Mouse (Mus musculus): ENCODE measurements around the gene Scrn1. TPM values are rescaled to one million over a fixed set of nuclear protein-coding genes. Genes with fewer than 3 reads are reported as not detected.

The Scrn1 gene
- total RNA-seq (2021), result 1 to 10 TPM; 5.8 to 9.7 TPM
- long read RNA-seq, experiment 1, full-length matches to known transcripts, result 5 of 15 reads
- long read RNA-seq, experiment 1, partial matches to known transcripts, result 0 of 15 reads
- long read RNA-seq, experiment 1, other reads (novel, unspliced or antisense), result 10 of 15 reads
- long read RNA-seq, experiment 2, full-length matches to known transcripts, result 5 of 12 reads
- long read RNA-seq, experiment 2, partial matches to known transcripts, result 2 of 12 reads
- long read RNA-seq, experiment 2, other reads (novel, unspliced or antisense), result 5 of 12 reads

- DNase-seq, result peak; percentile 76
- intact Hi-C loops (cut with DNase I; ENCODE audit: low total_unique reads), result no loop called here
Observed at GRCm38 (mm10) chr6:54565665-54566545, at the start of gene Scrn1. TSS of gene Scrn1 (minus strand) at chr6:54566489.

- DNase-seq, result peak; percentile 17
Observed at GRCm38 (mm10) chr6:54606241-54606640, 40.0 kb upstream of the Scrn1 start.

GRCm38 (mm10) chr6:54604001-54604715 is 37.9 kb upstream of the Scrn1 start:
- intact Hi-C loops (cut with DNase I; ENCODE audit: low total_unique reads), result no loop called here
- DNase-seq, result no peak

More at GRCm38 (mm10) chr6:54606241-54606640, 40.0 kb upstream of the Scrn1 start:
- intact Hi-C loops (cut with DNase I; ENCODE audit: low total_unique reads), result no loop called here

GRCm38 (mm10) chr6:54602891-54603290 is 36.6 kb upstream of the Scrn1 start:
- DNase-seq, result no peak
- intact Hi-C loops (cut with DNase I; ENCODE audit: low total_unique reads), result no loop called here

- DNase-seq, result no peak
- intact Hi-C loops (cut with DNase I; ENCODE audit: low total_unique reads), result no loop called here
Observed at GRCm38 (mm10) chr6:54600681-54601347, 34.5 kb upstream of the Scrn1 start.

- intact Hi-C loops (cut with DNase I; ENCODE audit: low total_unique reads), result no loop called here
- no peak for DNase-seq
Observed at GRCm38 (mm10) chr6:54597711-54598110, 31.4 kb upstream of the Scrn1 start.

- intact Hi-C loops (cut with DNase I; ENCODE audit: low total_unique reads), result no loop called here
Observed at GRCm38 (mm10) chr6:54597208-54597607, 30.9 kb upstream of the Scrn1 start, which contains the start of gene Fkbp14. TSS of gene Fkbp14 (minus strand) at chr6:54597308.

GRCm38 (mm10) chr6:54595330-54595878 is 29.1 kb upstream of the Scrn1 start:
- DNase-seq, result no peak
- intact Hi-C loops (cut with DNase I; ENCODE audit: low total_unique reads), result no loop called here

More at GRCm38 (mm10) chr6:54597208-54597607, 30.9 kb upstream of the Scrn1 start, which contains the start of gene Fkbp14:
- no peak for DNase-seq

GRCm38 (mm10) chr6:54594469-54595329 is 28.4 kb upstream of the Scrn1 start, which contains the start of gene Plekha8:
TSS of gene Plekha8 (plus strand) at chr6:54595111.
- DNase-seq, result peak; percentile 94
- intact Hi-C loops (cut with DNase I; ENCODE audit: low total_unique reads), result no loop called here

- DNase-seq, result no peak
- intact Hi-C loops (cut with DNase I; ENCODE audit: low total_unique reads), result no loop called here
Observed at GRCm38 (mm10) chr6:54593766-54594468, 27.6 kb upstream of the Scrn1 start.

GRCm38 (mm10) chr6:54592938-54593535 is 26.7 kb upstream of the Scrn1 start:
- peak; percentile 91 for DNase-seq
- intact Hi-C loops (cut with DNase I; ENCODE audit: low total_unique reads), result no loop called here

GRCm38 (mm10) chr6:54591778-54592177 is 25.5 kb upstream of the Scrn1 start:
- DNase-seq, result no peak

GRCm38 (mm10) chr6:54590691-54591090 is 24.4 kb upstream of the Scrn1 start:
- intact Hi-C loops (cut with DNase I; ENCODE audit: low total_unique reads), result no loop called here
- no peak for DNase-seq

More at GRCm38 (mm10) chr6:54591778-54592177, 25.5 kb upstream of the Scrn1 start:
- intact Hi-C loops (cut with DNase I; ENCODE audit: low total_unique reads), result no loop called here

- intact Hi-C loops (cut with DNase I; ENCODE audit: low total_unique reads), result loop anchor here (5.0 kb wide), 1 partner anchor 39 kb away; no protein-coding TSS in a partner anchor
- DNase-seq, result no peak
Observed at GRCm38 (mm10) chr6:54588212-54588611, 21.9 kb upstream of the Scrn1 start.

GRCm38 (mm10) chr6:54587683-54588082 is 21.4 kb upstream of the Scrn1 start:
- DNase-seq, result no peak
- intact Hi-C loops (cut with DNase I; ENCODE audit: low total_unique reads), result loop anchor here (5.0 kb wide), 1 partner anchor 40 kb away; no protein-coding TSS in a partner anchor

GRCm38 (mm10) chr6:54586911-54587310 is 20.6 kb upstream of the Scrn1 start:
- DNase-seq, result no peak
- intact Hi-C loops (cut with DNase I; ENCODE audit: low total_unique reads), result loop anchor here (5.0 kb wide), 1 partner anchor 40 kb away; no protein-coding TSS in a partner anchor

GRCm38 (mm10) chr6:54586175-54586574 is 19.9 kb upstream of the Scrn1 start:
- intact Hi-C loops (cut with DNase I; ENCODE audit: low total_unique reads), result loop anchor here (5.0 kb wide), 1 partner anchor 41 kb away; no protein-coding TSS in a partner anchor
- peak; percentile 16 for DNase-seq

Data from gastrocnemius, postnatal 14 days (tissue).